Mouse (Mus musculus) stomach, embryonic 16.5 days (tissue): ENCODE measurements around the gene Exo5. TPM values are rescaled to one million over a fixed set of nuclear protein-coding genes. Genes with fewer than 3 reads are reported as not detected.

Experiments
- ATAC-seq: fragments of 200-750 bp; cut with Nextera tagmentation; 2 replicates; pipeline ENCODE4 v1.8.0; 2017; ENCODE audit warnings: moderate number of reproducible peaks, moderate TSS enrichment; ENCODE audit not compliant: insufficient read depth, low FRiP score
- H3K27ac ChIP-seq: fragments of 300-500 bp; sonication (generic); 2 replicates; pipeline ENCODE4 v1.5.1; 2014; ENCODE audit warnings: low read length
- H3K27me3 ChIP-seq: fragments of 300-500 bp; sonication (generic); 2 replicates; pipeline ENCODE4 v1.6.1; 2014; ENCODE audit warnings: low read length, control low read depth, mixed read lengths; ENCODE audit not compliant: control insufficient read depth, insufficient read depth
- H3K36me3 ChIP-seq: fragments of 300-500 bp; sonication (generic); 2 replicates; pipeline ENCODE4 v1.6.1; 2014; ENCODE audit warnings: low read length; ENCODE audit not compliant: control insufficient read depth, insufficient read depth
- H3K4me1 ChIP-seq: fragments of 300-500 bp; sonication (generic); 2 replicates; pipeline ENCODE4 v1.6.1; 2014; ENCODE audit warnings: low read length, control low read depth, mixed read lengths; ENCODE audit not compliant: control insufficient read depth, insufficient read depth
- H3K4me2 ChIP-seq: fragments of 300-500 bp; sonication (generic); 2 replicates; pipeline ENCODE4 v1.6.1; 2014; ENCODE audit warnings: low read depth, low read length, mixed read lengths
- H3K4me3 ChIP-seq: fragments of 300-500 bp; sonication (generic); replicated peaks from 2 replicates; pipeline ENCODE4 v1.5.1; 2014; ENCODE audit warnings: mild to moderate bottlenecking, low read length
- H3K9ac ChIP-seq: fragments of 300-500 bp; sonication (generic); 2 replicates; pipeline ENCODE4 v1.6.1; 2014; ENCODE audit warnings: low read length
- H3K9me3 ChIP-seq: fragments of 300-500 bp; sonication (generic); replicated peaks from 2 replicates; pipeline ENCODE4 v1.6.1; 2016; ENCODE audit warnings: low read length, control low read depth; ENCODE audit not compliant: control insufficient read depth
- WGBS: fragments of 180-500 bp; shearing (Covaris S2); extraction: QIAGEN DNeasy Blood & Tissue Kit; methylation state at CpG from one replicate; pipeline ENCODE4 v1.1.7; 2014; 5-methylcytosine and 5-hydroxymethylcytosine counted together
- polyA plus RNA-seq: library from polyadenylated mRNA; unstranded; fragments of >200 nt; fragmentation: Nextera tagmentation; extraction: Ambion mirVana; gene quantifications from 2 replicates; pipeline ENCODE4 v1.2.1, GENCODE M21; 2015

Gene Exo5
- polyA plus RNA-seq, 1 experiment from 2014 or later = 23.9 TPM

DNA sequence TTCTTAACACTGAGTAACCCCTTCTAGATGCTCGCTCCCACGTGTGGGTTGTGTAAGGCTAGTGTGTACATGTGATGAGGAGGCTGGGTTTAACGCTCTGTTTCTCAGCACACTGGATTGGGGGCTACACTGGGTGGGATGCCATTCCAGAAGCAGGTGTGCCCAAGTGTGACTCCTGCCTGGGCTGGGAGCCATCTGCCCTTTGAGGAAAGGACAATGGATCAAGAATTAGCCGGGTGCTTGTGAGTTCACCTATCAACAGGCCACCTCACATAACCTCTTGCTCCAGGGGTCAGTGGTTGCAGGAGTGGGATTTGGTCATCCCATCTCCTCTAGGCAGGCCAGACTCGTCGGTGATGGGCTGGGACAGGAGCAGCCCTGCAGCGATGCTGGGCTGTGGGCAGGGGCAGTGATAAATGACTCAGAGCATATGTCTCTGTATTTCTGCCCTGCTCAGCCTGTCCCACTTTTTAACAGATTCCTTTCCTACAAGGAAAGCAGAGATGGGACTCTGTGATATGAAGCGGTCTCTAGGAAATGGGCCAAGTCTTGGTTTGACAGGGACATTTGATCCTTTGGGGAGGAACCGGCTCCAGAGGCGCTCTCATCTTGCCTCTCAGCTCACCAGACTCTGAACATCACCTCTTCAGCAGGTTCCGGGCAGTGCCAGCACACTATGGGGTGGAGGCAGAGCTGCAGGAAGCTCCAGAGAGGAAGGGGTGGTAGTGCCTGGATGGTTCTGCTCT, 31.0 kb downstream of the Exo5 start:
- 58% methylated on average over 11 of the region's 11 CpGs for WGBS
- no peak for ATAC-seq

GRCm38 (mm10) chr4:120892516-120892915, 32.3 kb downstream of the Exo5 start:
- no peak overlapping the region for H3K27ac ChIP-seq
- no peak overlapping the region for H3K4me3 ChIP-seq
- no peaks in the 10 kb centered on the region for H3K9me3 ChIP-seq
- no peak overlapping the region for H3K9ac ChIP-seq
- 67% methylated on average over 1 of the region's 1 CpGs for WGBS
- H3K36me3 ChIP-seq = no peaks in the 10 kb centered on the region
- H3K4me2 ChIP-seq = no peak overlapping the region
- no peak for ATAC-seq
- H3K27me3 ChIP-seq = no peaks in the 10 kb centered on the region
- peaks cover 9% of the 10 kb centered on the region; the same call in 1 of the 2 replicates for H3K4me1 ChIP-seq

More for the DNA sequence above, 31.0 kb downstream of the Exo5 start:
- no peak overlapping the region for H3K9ac ChIP-seq
- H3K27me3 ChIP-seq = no peaks in the 10 kb centered on the region
- no peaks in the 10 kb centered on the region for H3K9me3 ChIP-seq
- H3K4me2 ChIP-seq = no peak overlapping the region
- peaks cover 9% of the 10 kb centered on the region; the same call in 1 of the 2 replicates for H3K4me1 ChIP-seq
- no peak overlapping the region for H3K27ac ChIP-seq
- H3K36me3 ChIP-seq = no peaks in the 10 kb centered on the region
- no peak overlapping the region for H3K4me3 ChIP-seq

DNA sequence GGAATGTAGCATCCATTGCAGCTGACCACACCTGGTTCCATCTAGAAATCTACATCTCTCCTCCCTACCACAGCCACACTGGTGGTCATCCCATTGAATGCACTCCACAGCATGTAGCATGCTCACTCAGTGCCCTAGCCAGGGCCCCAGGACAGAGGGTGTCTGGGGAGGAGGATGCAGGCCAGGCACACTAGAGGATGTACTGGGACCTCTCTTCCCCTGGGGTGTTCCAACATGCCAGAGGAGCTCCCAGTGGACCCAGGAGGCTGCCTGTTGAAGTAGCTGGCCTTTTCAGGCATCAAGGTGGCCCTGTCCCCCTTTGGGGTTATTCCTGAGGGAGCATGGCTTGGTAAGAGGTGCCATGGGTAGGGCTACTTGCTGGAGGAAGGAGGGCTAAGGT, 32.9 kb downstream of the Exo5 start:
- Histone ChIP-seq H3K27ac (no peak overlapping the region), H3K4me2 (no peak overlapping the region), H3K4me1 (peaks cover 9% of the 10 kb centered on the region; the same call in 1 of the 2 replicates), H3K36me3 (no peaks in the 10 kb centered on the region), H3K9ac (no peak overlapping the region), H3K27me3 (no peaks in the 10 kb centered on the region), H3K9me3 (no peaks in the 10 kb centered on the region), H3K4me3 (no peak overlapping the region)
- ATAC-seq = no peak

DNA sequence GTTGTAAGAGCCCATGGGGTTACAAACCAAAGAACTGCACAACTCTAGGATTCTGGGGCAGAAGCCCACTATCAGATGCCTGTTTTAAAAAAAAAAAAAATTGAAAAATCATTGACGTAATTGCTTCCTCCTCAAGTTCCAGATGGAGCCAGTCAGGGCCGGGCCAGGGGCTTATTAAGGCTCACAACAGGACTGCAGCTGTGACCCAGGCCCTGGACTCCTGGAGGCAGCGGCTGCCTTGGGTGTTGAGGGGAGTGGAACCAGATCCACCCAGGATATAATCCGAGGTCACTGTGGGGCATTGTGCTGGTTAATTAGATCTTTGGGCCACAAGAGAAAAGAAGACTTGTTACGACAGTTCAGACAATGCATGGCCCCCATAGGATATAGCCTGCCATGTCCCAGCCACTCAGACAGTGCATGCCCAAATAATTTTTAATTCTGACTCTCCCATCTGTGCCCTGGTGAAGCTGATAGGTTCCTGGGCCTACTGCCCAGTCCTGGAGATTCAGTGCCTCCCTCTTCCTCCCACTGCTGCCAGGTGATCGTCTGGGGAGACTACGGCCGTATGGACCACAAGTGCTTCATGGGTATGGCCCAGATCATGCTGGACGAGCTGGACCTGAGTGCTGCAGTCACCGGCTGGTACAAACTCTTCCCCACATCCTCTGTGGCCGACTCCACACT, 33.9 kb downstream of the Exo5 start:
- Histone ChIP-seq H3K4me2 (no peak overlapping the region), H3K9ac (no peak overlapping the region), H3K4me1 (peaks cover 12% of the 10 kb centered on the region), H3K9me3 (no peaks in the 10 kb centered on the region), H3K36me3 (no peaks in the 10 kb centered on the region), H3K27ac (no peak overlapping the region), H3K4me3 (no peak overlapping the region), H3K27me3 (no peaks in the 10 kb centered on the region)
- WGBS = 58% methylated on average over 11 of the region's 11 CpGs
- no peak for ATAC-seq

DNA sequence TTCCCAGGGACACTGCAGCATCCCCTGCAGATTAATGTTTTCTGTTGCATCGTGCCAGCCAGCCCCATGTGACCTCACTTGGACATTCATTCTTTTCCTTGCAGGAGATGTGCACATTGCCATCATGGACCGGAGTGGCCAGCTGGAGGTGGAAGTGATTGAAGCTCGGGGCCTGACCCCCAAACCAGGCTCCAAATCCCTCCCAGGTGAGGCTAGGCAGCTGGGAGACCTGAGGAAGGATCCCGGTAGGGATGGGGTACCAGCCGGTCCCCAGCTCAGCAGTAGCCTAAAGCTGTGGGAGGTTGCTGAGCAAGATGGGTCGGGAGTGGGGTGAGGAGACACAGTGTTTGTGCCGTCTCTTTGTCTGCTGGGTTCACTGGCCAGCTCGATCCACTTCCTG, 35.9 kb downstream of the Exo5 start:
- H3K4me3 ChIP-seq = no peak overlapping the region
- WGBS = 56% methylated on average over 8 of the region's 8 CpGs
- H3K27me3 ChIP-seq = no peaks in the 10 kb centered on the region
- no peak overlapping the region for H3K4me2 ChIP-seq
- H3K27ac ChIP-seq = no peak overlapping the region
- no peaks in the 10 kb centered on the region for H3K9me3 ChIP-seq
- H3K9ac ChIP-seq = no peak overlapping the region
- no peaks in the 10 kb centered on the region for H3K36me3 ChIP-seq
- peaks cover 12% of the 10 kb centered on the region; the same call in 1 of the 2 replicates for H3K4me1 ChIP-seq
- no peak for ATAC-seq

- ATAC-seq = no peak
- peaks cover 12% of the 10 kb centered on the region; the same call in 1 of the 2 replicates for H3K4me1 ChIP-seq
Measured at GRCm38 (mm10) chr4:120887381-120888112, 37.3 kb downstream of the Exo5 start.

GRCm38 (mm10) chr4:120886811-120887210, 38.0 kb downstream of the Exo5 start:
- Histone ChIP-seq H3K27me3 (no peaks in the 10 kb centered on the region), H3K9me3 (no peaks in the 10 kb centered on the region), H3K9ac (no peak overlapping the region), H3K4me1 (peaks cover 12% of the 10 kb centered on the region; the same call in 1 of the 2 replicates), H3K36me3 (no peaks in the 10 kb centered on the region), H3K27ac (no peak overlapping the region), H3K4me3 (no peak overlapping the region), H3K4me2 (no peak overlapping the region)
- 78% methylated on average over 5 of the region's 5 CpGs for WGBS
- no peak for ATAC-seq

More at GRCm38 (mm10) chr4:120887381-120888112, 37.3 kb downstream of the Exo5 start:
- no peaks in the 10 kb centered on the region for H3K9me3 ChIP-seq
- H3K27me3 ChIP-seq = no peaks in the 10 kb centered on the region
- no peaks in the 10 kb centered on the region for H3K36me3 ChIP-seq
- H3K4me3 ChIP-seq = no peak overlapping the region
- WGBS = 28% methylated on average over 8 of the region's 8 CpGs
- no peak overlapping the region for H3K27ac ChIP-seq
- no peak overlapping the region for H3K9ac ChIP-seq
- no peak overlapping the region for H3K4me2 ChIP-seq

GRCm38 (mm10) chr4:120886131-120886530, 38.7 kb downstream of the Exo5 start:
- peaks cover 12% of the 10 kb centered on the region; the same call in 1 of the 2 replicates for H3K4me1 ChIP-seq
- no peak overlapping the region for H3K9ac ChIP-seq
- H3K4me3 ChIP-seq = no peak overlapping the region
- H3K27ac ChIP-seq = no peak overlapping the region
- H3K27me3 ChIP-seq = no peaks in the 10 kb centered on the region
- WGBS = 29% methylated on average over 4 of the region's 4 CpGs
- no peaks in the 10 kb centered on the region for H3K36me3 ChIP-seq
- no peaks in the 10 kb centered on the region for H3K9me3 ChIP-seq
- no peak for ATAC-seq
- H3K4me2 ChIP-seq = no peak overlapping the region
